Mouse (Mus musculus) megakaryocyte progenitor cell, adult 5-6 weeks (primary cell): ENCODE measurements around the gene Trub1. TPM values are rescaled to one million over a fixed set of nuclear protein-coding genes. Genes with fewer than 3 reads are reported as not detected.

ENCODE experiments used
- ATAC-seq: replicated peaks from 2 replicates; pipeline ENCODE4 v1.8.0; 2016; ENCODE audit warnings: mild to moderate bottlenecking, moderate TSS enrichment, inconsistent platforms; ENCODE audit not compliant: poor library complexity
- total RNA-seq, 2 experiments: library from RNA; stranded (forward) in 1 of 2; stranded (reverse) in 1 of 2; fragments of 157-497, 149-512 nt in 1 of 2; fragments of 200-1000 nt in 1 of 2; gene quantifications; 2 replicates each; pipeline versions ENCODE4 v1.2.3 to v1.2.4; 2015 to 2017

Gene Trub1
- total RNA-seq, 2 experiments from 2014 or later, result 13.1 to 15.3 TPM

- ATAC-seq, result no peak
Measured at GRCm38 (mm10) chr19:57489527-57489926, 36.8 kb downstream of the Trub1 start.

GRCm38 (mm10) chr19:57491030-57491429, 38.3 kb downstream of the Trub1 start:
- no peak for ATAC-seq

GRCm38 (mm10) chr19:57494020-57494419, 41.3 kb downstream of the Trub1 start:
- ATAC-seq, result no peak

- ATAC-seq, result no peak
Measured at GRCm38 (mm10) chr19:57498110-57498743, 45.5 kb downstream of the Trub1 start.

GRCm38 (mm10) chr19:57498884-57499410, 46.2 kb downstream of the Trub1 start:
- ATAC-seq, result no peak

- no peak for ATAC-seq
Measured at GRCm38 (mm10) chr19:57500254-57500653, 47.5 kb downstream of the Trub1 start.

- no peak for ATAC-seq
Measured at GRCm38 (mm10) chr19:57503144-57503543, 50.4 kb downstream of the Trub1 start.

GRCm38 (mm10) chr19:57505048-57505932, 52.6 kb downstream of the Trub1 start:
- ATAC-seq, result no peak

GRCm38 (mm10) chr19:57506591-57506990, 53.9 kb downstream of the Trub1 start:
- no peak for ATAC-seq

- no peak for ATAC-seq
Measured at GRCm38 (mm10) chr19:57508261-57508788, 55.6 kb downstream of the Trub1 start.

GRCm38 (mm10) chr19:57509758-57510319, 57.1 kb downstream of the Trub1 start:
- ATAC-seq, result peak; percentile 94

- no peak for ATAC-seq
Measured at GRCm38 (mm10) chr19:57510836-57511235, 58.1 kb downstream of the Trub1 start.

- no peak for ATAC-seq
Measured at GRCm38 (mm10) chr19:57513123-57513522, 60.4 kb downstream of the Trub1 start.

GRCm38 (mm10) chr19:57521721-57522120, 69.0 kb downstream of the Trub1 start:
- ATAC-seq, result no peak

GRCm38 (mm10) chr19:57523363-57523762, 70.7 kb downstream of the Trub1 start:
- ATAC-seq, result no peak

- ATAC-seq, result no peak
Measured at GRCm38 (mm10) chr19:57525693-57526092, 73.0 kb downstream of the Trub1 start.

- no peak for ATAC-seq
Measured at GRCm38 (mm10) chr19:57530212-57530611, 77.5 kb downstream of the Trub1 start.

GRCm38 (mm10) chr19:57534262-57534661, 81.5 kb downstream of the Trub1 start:
- ATAC-seq, result no peak

- no peak for ATAC-seq
Measured at GRCm38 (mm10) chr19:57536512-57536911, 83.8 kb downstream of the Trub1 start.

- no peak for ATAC-seq
Measured at GRCm38 (mm10) chr19:57537510-57538182, 84.9 kb downstream of the Trub1 start.

- no peak for ATAC-seq
Measured at GRCm38 (mm10) chr19:57540118-57540517, 87.4 kb downstream of the Trub1 start.
